Mouse (Mus musculus) MEL (cell line): ENCODE results near the gene Stat1.

Experiments
- CTCF ChIP-seq, 3 experiments: IDR thresholded peaks in 2 of 3; conservative IDR thresholded peaks in 1 of 3; 2 replicates each; pipeline ENCODE4 v1.5.1; 2011 to 2012; ENCODE audit warnings: low read length in 3 of 3, low read depth in 2 of 3, mild to moderate bottlenecking in 2 of 3, improper control_type of control experiment in 1 of 3, inconsistent platforms in 1 of 3, mixed read lengths in 1 of 3, moderate library complexity in 1 of 3; ENCODE audit not compliant: control insufficient read depth in 1 of 3, insufficient read depth in 1 of 3, poor library complexity in 1 of 3, severe bottlenecking in 1 of 3
- EP300 ChIP-seq, 2 experiments: IDR thresholded peaks; 2 replicates each; pipeline ENCODE4 v1.6.1; 2011; ENCODE audit warnings: improper control_type of control experiment in 2 of 2, low read length in 2 of 2, low read depth in 1 of 2, mild to moderate bottlenecking in 1 of 2
- GATA1 ChIP-seq: IDR thresholded peaks from 2 replicates; pipeline ENCODE4 v1.6.1; 2011; ENCODE audit warnings: low read depth, low read length, improper control_type of control experiment

- TF ChIP-seq CTCF (IDR thresholded peaks at IDR 0.05 in 2 of 3, conservative IDR thresholded peaks at IDR 0.05 in 1 of 3; ENCODE audit: control insufficient read depth in 1 of 3, insufficient read depth in 1 of 3, low read depth in 2 of 3, low read length in 3 of 3, poor library complexity in 1 of 3, severe bottlenecking in 1 of 3) (no peak), GATA1 (no peak), EP300 (IDR thresholded peaks at IDR 0.05; ENCODE audit: low read depth in 1 of 2, low read length in 2 of 2) (no peak)
Measured at GRCm38 (mm10) chr1:52156351-52156750, 37.1 kb downstream of the Stat1 start.
